Mouse (Mus musculus): ENCODE measurements around the gene Agmat. TPM values are rescaled to one million over a fixed set of nuclear protein-coding genes. Genes with fewer than 3 reads are reported as not detected.

The Agmat gene
- polyA plus RNA-seq (2014; fragmentation: Nextera tagmentation; extraction: Ambion mirVana) = 16.0 and 18.0 TPM in 2 replicates

GRCm38 (mm10) chr4:141746578-141747346 lies at the start of gene Agmat:
Gene Agmat, plus strand, starts transcription at chr4:141746672.
- H3K27me3 ChIP-seq (replicated peaks; ENCODE audit: control insufficient read depth, insufficient read depth, low read length) = no peaks in the 10 kb centered on the region
- 31% methylated on average over 25 of the region's 25 CpGs for WGBS
- H3K27ac ChIP-seq (ENCODE audit: low read depth, low read length) = peak within 1 kb of the TSS; percentile 43; the same call in 1 of the 2 replicates
- ATAC-seq (replicated peaks; ENCODE audit: low FRiP score) (no peak), DNase-seq (ENCODE audit: low spot score) (no peak)
- peak within 1 kb of the TSS; percentile 27 for H3K4me3 ChIP-seq (ENCODE audit: low read depth, low read length)
- peak within 1 kb of the TSS; percentile 43 for H3K4me2 ChIP-seq
- H3K4me1 ChIP-seq (replicated peaks; ENCODE audit: control insufficient read depth, insufficient read depth, low read length) = peaks cover 17% of the 10 kb centered on the region
- H3K36me3 ChIP-seq (ENCODE audit: control insufficient read depth, insufficient read depth, low read length) = no peaks in the 10 kb centered on the region
- H3K9me3 ChIP-seq (ENCODE audit: control insufficient read depth, low read length) = no peaks in the 10 kb centered on the region
- peak within 1 kb of the TSS; percentile 47 for H3K9ac ChIP-seq (ENCODE audit: low read depth, low read length)

- Histone ChIP-seq H3K27me3 (replicated peaks; ENCODE audit: control insufficient read depth, insufficient read depth, low read length) (no peaks in the 10 kb centered on the region), H3K4me3 (ENCODE audit: low read depth, low read length) (no peak overlapping the region), H3K9me3 (ENCODE audit: control insufficient read depth, low read length) (no peaks in the 10 kb centered on the region), H3K9ac (ENCODE audit: low read depth, low read length) (no peak overlapping the region), H3K36me3 (ENCODE audit: control insufficient read depth, insufficient read depth, low read length) (peaks cover 64% of the 10 kb centered on the region), H3K4me1 (replicated peaks; ENCODE audit: control insufficient read depth, insufficient read depth, low read length) (no peaks in the 10 kb centered on the region), H3K4me2 (no peak overlapping the region), H3K27ac (ENCODE audit: low read depth, low read length) (no peak overlapping the region)
- WGBS = 89% methylated on average over 2 of the region's 2 CpGs
- ATAC-seq (replicated peaks; ENCODE audit: low FRiP score) (no peak), DNase-seq (ENCODE audit: low spot score) (no peak)
These were observed 41.8 kb upstream of the Agmat start for GRCm38 (mm10) chr4:141704625-141705024.

- Histone ChIP-seq H3K4me1 (replicated peaks; ENCODE audit: control insufficient read depth, insufficient read depth, low read length) (no peaks in the 10 kb centered on the region), H3K27me3 (replicated peaks; ENCODE audit: control insufficient read depth, insufficient read depth, low read length) (no peaks in the 10 kb centered on the region), H3K4me2 (no peak overlapping the region), H3K27ac (ENCODE audit: low read depth, low read length) (no peak overlapping the region), H3K9me3 (ENCODE audit: control insufficient read depth, low read length) (no peaks in the 10 kb centered on the region), H3K36me3 (ENCODE audit: control insufficient read depth, insufficient read depth, low read length) (peaks cover 62% of the 10 kb centered on the region), H3K9ac (ENCODE audit: low read depth, low read length) (no peak overlapping the region), H3K4me3 (ENCODE audit: low read depth, low read length) (no peak overlapping the region)
- WGBS = 87% methylated on average over 4 of the region's 4 CpGs
- no peak for ATAC-seq (replicated peaks; ENCODE audit: low FRiP score)
- DNase-seq (ENCODE audit: low spot score) = no peak
These were observed 41.1 kb upstream of the Agmat start for GRCm38 (mm10) chr4:141705331-141705730.

- no peak for ATAC-seq (replicated peaks; ENCODE audit: low FRiP score)
- no peak overlapping the region for H3K9ac ChIP-seq (ENCODE audit: low read depth, low read length)
- no peak for DNase-seq (ENCODE audit: low spot score)
- no peaks in the 10 kb centered on the region for H3K4me1 ChIP-seq (replicated peaks; ENCODE audit: control insufficient read depth, insufficient read depth, low read length)
- H3K4me3 ChIP-seq (ENCODE audit: low read depth, low read length) = no peak overlapping the region
- no peaks in the 10 kb centered on the region for H3K27me3 ChIP-seq (replicated peaks; ENCODE audit: control insufficient read depth, insufficient read depth, low read length)
- peaks cover 61% of the 10 kb centered on the region for H3K36me3 ChIP-seq (ENCODE audit: control insufficient read depth, insufficient read depth, low read length)
- no peak overlapping the region for H3K27ac ChIP-seq (ENCODE audit: low read depth, low read length)
- H3K4me2 ChIP-seq = no peak overlapping the region
- H3K9me3 ChIP-seq (ENCODE audit: control insufficient read depth, low read length) = no peaks in the 10 kb centered on the region
- WGBS = 91% methylated on average over 7 of the region's 7 CpGs
These were observed 38.5 kb upstream of the Agmat start for GRCm38 (mm10) chr4:141708005-141708404.

GRCm38 (mm10) chr4:141708971-141709370 lies 37.5 kb upstream of the Agmat start:
- H3K27me3 ChIP-seq (replicated peaks; ENCODE audit: control insufficient read depth, insufficient read depth, low read length) = no peaks in the 10 kb centered on the region
- no peak overlapping the region for H3K27ac ChIP-seq (ENCODE audit: low read depth, low read length)
- H3K9ac ChIP-seq (ENCODE audit: low read depth, low read length) = no peak overlapping the region
- no peak overlapping the region for H3K4me3 ChIP-seq (ENCODE audit: low read depth, low read length)
- DNase-seq (ENCODE audit: low spot score) (no peak), ATAC-seq (replicated peaks; ENCODE audit: low FRiP score) (no peak)
- peaks cover 66% of the 10 kb centered on the region for H3K36me3 ChIP-seq (ENCODE audit: control insufficient read depth, insufficient read depth, low read length)
- H3K4me1 ChIP-seq (replicated peaks; ENCODE audit: control insufficient read depth, insufficient read depth, low read length) = no peaks in the 10 kb centered on the region
- H3K4me2 ChIP-seq = no peak overlapping the region
- WGBS = 95% methylated on average over 2 of the region's 2 CpGs
- no peaks in the 10 kb centered on the region for H3K9me3 ChIP-seq (ENCODE audit: control insufficient read depth, low read length)

- Histone ChIP-seq H3K27me3 (replicated peaks; ENCODE audit: control insufficient read depth, insufficient read depth, low read length) (no peaks in the 10 kb centered on the region), H3K4me2 (no peak overlapping the region), H3K27ac (ENCODE audit: low read depth, low read length) (no peak overlapping the region), H3K4me3 (ENCODE audit: low read depth, low read length) (no peak overlapping the region), H3K4me1 (replicated peaks; ENCODE audit: control insufficient read depth, insufficient read depth, low read length) (peaks cover 7% of the 10 kb centered on the region; the same call in 1 of the 2 replicates), H3K36me3 (ENCODE audit: control insufficient read depth, insufficient read depth, low read length) (peaks cover 51% of the 10 kb centered on the region), H3K9me3 (ENCODE audit: control insufficient read depth, low read length) (no peaks in the 10 kb centered on the region), H3K9ac (ENCODE audit: low read depth, low read length) (no peak overlapping the region)
- ATAC-seq (replicated peaks; ENCODE audit: low FRiP score) (no peak), DNase-seq (ENCODE audit: low spot score) (no peak)
- WGBS = 91% methylated on average over 1 of the region's 1 CpGs
These were observed 35.2 kb upstream of the Agmat start for GRCm38 (mm10) chr4:141711250-141711649.

GRCm38 (mm10) chr4:141713598-141714142 lies 32.8 kb upstream of the Agmat start:
- Histone ChIP-seq H3K4me1 (replicated peaks; ENCODE audit: control insufficient read depth, insufficient read depth, low read length) (peaks cover 7% of the 10 kb centered on the region; the same call in 1 of the 2 replicates), H3K9ac (ENCODE audit: low read depth, low read length) (no peak overlapping the region), H3K27me3 (replicated peaks; ENCODE audit: control insufficient read depth, insufficient read depth, low read length) (no peaks in the 10 kb centered on the region), H3K4me3 (ENCODE audit: low read depth, low read length) (no peak overlapping the region), H3K27ac (ENCODE audit: low read depth, low read length) (no peak overlapping the region), H3K9me3 (ENCODE audit: control insufficient read depth, low read length) (no peaks in the 10 kb centered on the region), H3K36me3 (ENCODE audit: control insufficient read depth, insufficient read depth, low read length) (peaks cover 38% of the 10 kb centered on the region), H3K4me2 (no peak overlapping the region)
- 61% methylated on average over 5 of the region's 5 CpGs for WGBS
- ATAC-seq (replicated peaks; ENCODE audit: low FRiP score) (no peak), DNase-seq (ENCODE audit: low spot score) (no peak)

- ATAC-seq (replicated peaks; ENCODE audit: low FRiP score) (no peak), DNase-seq (ENCODE audit: low spot score) (no peak)
- Histone ChIP-seq H3K27ac (ENCODE audit: low read depth, low read length) (peak overlapping the region; percentile 21; the same call in 1 of the 2 replicates), H3K9me3 (ENCODE audit: control insufficient read depth, low read length) (no peaks in the 10 kb centered on the region), H3K4me2 (no peak overlapping the region), H3K27me3 (replicated peaks; ENCODE audit: control insufficient read depth, insufficient read depth, low read length) (no peaks in the 10 kb centered on the region), H3K4me3 (ENCODE audit: low read depth, low read length) (no peak overlapping the region), H3K36me3 (ENCODE audit: control insufficient read depth, insufficient read depth, low read length) (peaks cover 30% of the 10 kb centered on the region), H3K9ac (ENCODE audit: low read depth, low read length) (no peak overlapping the region), H3K4me1 (replicated peaks; ENCODE audit: control insufficient read depth, insufficient read depth, low read length) (peaks cover 14% of the 10 kb centered on the region)
- WGBS = 72% methylated on average over 2 of the region's 2 CpGs
These were observed 31.4 kb upstream of the Agmat start for GRCm38 (mm10) chr4:141715027-141715426.

GRCm38 (mm10) chr4:141717633-141718032 lies 28.8 kb upstream of the Agmat start:
- no peaks in the 10 kb centered on the region for H3K27me3 ChIP-seq (replicated peaks; ENCODE audit: control insufficient read depth, insufficient read depth, low read length)
- H3K36me3 ChIP-seq (ENCODE audit: control insufficient read depth, insufficient read depth, low read length) = peaks cover 24% of the 10 kb centered on the region
- DNase-seq (ENCODE audit: low spot score) = no peak
- WGBS = 80% methylated on average over 4 of the region's 4 CpGs
- no peak for ATAC-seq (replicated peaks; ENCODE audit: low FRiP score)
- no peak overlapping the region for H3K4me2 ChIP-seq
- H3K27ac ChIP-seq (ENCODE audit: low read depth, low read length) = no peak overlapping the region
- no peaks in the 10 kb centered on the region for H3K9me3 ChIP-seq (ENCODE audit: control insufficient read depth, low read length)
- H3K9ac ChIP-seq (ENCODE audit: low read depth, low read length) = no peak overlapping the region
- H3K4me1 ChIP-seq (replicated peaks; ENCODE audit: control insufficient read depth, insufficient read depth, low read length) = peaks cover 27% of the 10 kb centered on the region
- no peak overlapping the region for H3K4me3 ChIP-seq (ENCODE audit: low read depth, low read length)
